Mouse (Mus musculus): Measurements from ENCODE around the gene Cenpm. TPM values are rescaled to one million over a fixed set of nuclear protein-coding genes. Genes with fewer than 3 reads are reported as not detected.

The Cenpm gene
- polyA plus RNA-seq, 2 experiments: 39.4 to 57.7 TPM

GRCm38 (mm10) chr15:82220003-82220675 lies 24.4 kb downstream of the Cenpm start:
- TF ChIP-seq POLR2A (IDR thresholded peaks at IDR 0.05; ENCODE audit: borderline replicate concordance, extremely low read depth, insufficient read depth, insufficient read length): no peak
- Histone ChIP-seq H3K27me3 (ENCODE audit: control insufficient read depth, insufficient read depth, low read length) (peaks cover 32% of the 10 kb centered on the region), H3K27ac (replicated peaks; ENCODE audit: low read depth, low read length) (no peak overlapping the region), H3K36me3 (ENCODE audit: control insufficient read depth, insufficient read depth, low read length) (no peaks in the 10 kb centered on the region), H3K9ac (ENCODE audit: low read depth, low read length, severe bottlenecking) (no peak overlapping the region), H3K4me3 (replicated peaks; ENCODE audit: low read length) (no peak overlapping the region), H3K4me2 (replicated peaks; ENCODE audit: low read depth, low read length, severe bottlenecking) (no peak overlapping the region), H3K4me1 (ENCODE audit: control insufficient read depth, insufficient read depth, low read length) (peaks cover 12% of the 10 kb centered on the region; the same call in 1 of the 2 replicates), H3K9me3 (ENCODE audit: control insufficient read depth, low read length) (no peaks in the 10 kb centered on the region)
- DNase-seq (ENCODE audit: low spot score) (no peak), ATAC-seq (ENCODE audit: low FRiP score, low read depth) (no peak)
- 66% methylated on average over 12 of the region's 12 CpGs for WGBS

- Histone ChIP-seq H3K4me3 (replicated peaks; ENCODE audit: low read length) (no peak overlapping the region), H3K27ac (replicated peaks; ENCODE audit: low read depth, low read length) (no peak overlapping the region), H3K4me2 (replicated peaks; ENCODE audit: low read depth, low read length, severe bottlenecking) (no peak overlapping the region), H3K36me3 (ENCODE audit: control insufficient read depth, insufficient read depth, low read length) (no peaks in the 10 kb centered on the region), H3K4me1 (ENCODE audit: control insufficient read depth, insufficient read depth, low read length) (peaks cover 8% of the 10 kb centered on the region; the same call in 1 of the 2 replicates), H3K9ac (ENCODE audit: low read depth, low read length, severe bottlenecking) (no peak overlapping the region), H3K9me3 (ENCODE audit: control insufficient read depth, low read length) (no peaks in the 10 kb centered on the region), H3K27me3 (ENCODE audit: control insufficient read depth, insufficient read depth, low read length) (peaks cover 31% of the 10 kb centered on the region)
- DNase-seq (ENCODE audit: low spot score): no peak
- no peak for ATAC-seq (ENCODE audit: low FRiP score, low read depth)
- TF ChIP-seq POLR2A (IDR thresholded peaks at IDR 0.05; ENCODE audit: borderline replicate concordance, extremely low read depth, insufficient read depth, insufficient read length): no peak
- WGBS: 72% methylated on average over 26 of the region's 26 CpGs
Observed at GRCm38 (mm10) chr15:82218778-82219666, 25.5 kb downstream of the Cenpm start.

GRCm38 (mm10) chr15:82217980-82218379 lies 26.6 kb downstream of the Cenpm start:
- Histone ChIP-seq H3K9ac (ENCODE audit: low read depth, low read length, severe bottlenecking) (no peak overlapping the region), H3K36me3 (ENCODE audit: control insufficient read depth, insufficient read depth, low read length) (no peaks in the 10 kb centered on the region), H3K27ac (replicated peaks; ENCODE audit: low read depth, low read length) (no peak overlapping the region), H3K4me1 (ENCODE audit: control insufficient read depth, insufficient read depth, low read length) (peaks cover 8% of the 10 kb centered on the region; the same call in 1 of the 2 replicates), H3K4me2 (replicated peaks; ENCODE audit: low read depth, low read length, severe bottlenecking) (no peak overlapping the region), H3K9me3 (ENCODE audit: control insufficient read depth, low read length) (no peaks in the 10 kb centered on the region), H3K27me3 (ENCODE audit: control insufficient read depth, insufficient read depth, low read length) (peaks cover 31% of the 10 kb centered on the region), H3K4me3 (replicated peaks; ENCODE audit: low read length) (no peak overlapping the region)
- ATAC-seq (ENCODE audit: low FRiP score, low read depth) (no peak), DNase-seq (ENCODE audit: low spot score) (no peak)
- 32% methylated on average over 9 of the region's 9 CpGs for WGBS
- no peak for TF ChIP-seq POLR2A (IDR thresholded peaks at IDR 0.05; ENCODE audit: borderline replicate concordance, extremely low read depth, insufficient read depth, insufficient read length)

GRCm38 (mm10) chr15:82217039-82217438 lies 27.5 kb downstream of the Cenpm start:
- Histone ChIP-seq H3K27ac (replicated peaks; ENCODE audit: low read depth, low read length) (no peak overlapping the region), H3K9ac (ENCODE audit: low read depth, low read length, severe bottlenecking) (no peak overlapping the region), H3K4me1 (ENCODE audit: control insufficient read depth, insufficient read depth, low read length) (peaks cover 13% of the 10 kb centered on the region; the same call in 1 of the 2 replicates), H3K9me3 (ENCODE audit: control insufficient read depth, low read length) (no peaks in the 10 kb centered on the region), H3K36me3 (ENCODE audit: control insufficient read depth, insufficient read depth, low read length) (no peaks in the 10 kb centered on the region), H3K4me2 (replicated peaks; ENCODE audit: low read depth, low read length, severe bottlenecking) (no peak overlapping the region), H3K4me3 (replicated peaks; ENCODE audit: low read length) (no peak overlapping the region), H3K27me3 (ENCODE audit: control insufficient read depth, insufficient read depth, low read length) (peaks cover 41% of the 10 kb centered on the region)
- 20% methylated on average over 6 of the region's 7 CpGs for WGBS
- no peak for DNase-seq (ENCODE audit: low spot score)
- no peak for TF ChIP-seq POLR2A (IDR thresholded peaks at IDR 0.05; ENCODE audit: borderline replicate concordance, extremely low read depth, insufficient read depth, insufficient read length)
- ATAC-seq (ENCODE audit: low FRiP score, low read depth): no peak

- H3K27ac ChIP-seq (replicated peaks; ENCODE audit: low read depth, low read length): no peak overlapping the region
- WGBS: 42% methylated on average over 20 of the region's 20 CpGs
- H3K36me3 ChIP-seq (ENCODE audit: control insufficient read depth, insufficient read depth, low read length): no peaks in the 10 kb centered on the region
- no peaks in the 10 kb centered on the region for H3K9me3 ChIP-seq (ENCODE audit: control insufficient read depth, low read length)
- peaks cover 17% of the 10 kb centered on the region; the same call in 1 of the 2 replicates for H3K4me1 ChIP-seq (ENCODE audit: control insufficient read depth, insufficient read depth, low read length)
- ATAC-seq (ENCODE audit: low FRiP score, low read depth) (no peak), DNase-seq (ENCODE audit: low spot score) (no peak)
- no peak for TF ChIP-seq POLR2A (IDR thresholded peaks at IDR 0.05; ENCODE audit: borderline replicate concordance, extremely low read depth, insufficient read depth, insufficient read length)
- peaks cover 48% of the 10 kb centered on the region for H3K27me3 ChIP-seq (ENCODE audit: control insufficient read depth, insufficient read depth, low read length)
- no peak overlapping the region for H3K9ac ChIP-seq (ENCODE audit: low read depth, low read length, severe bottlenecking)
- H3K4me2 ChIP-seq (replicated peaks; ENCODE audit: low read depth, low read length, severe bottlenecking): no peak overlapping the region
- no peak overlapping the region for H3K4me3 ChIP-seq (replicated peaks; ENCODE audit: low read length)
Observed at GRCm38 (mm10) chr15:82216142-82216827, 28.3 kb downstream of the Cenpm start.

Data from limb, embryonic 14.5 days (tissue).